Mouse (Mus musculus) cortical plate, adult 2 months (tissue): ENCODE results near the gene Lonp2.

Source experiments
- CTCF ChIP-seq: fragments of 200-500 bp; IDR thresholded peaks from 2 replicates; pipeline ENCODE4 v1.5.1; 2011; ENCODE audit warnings: mild to moderate bottlenecking, control low read depth, low read length; ENCODE audit not compliant: insufficient read depth; ENCODE audit errors: extremely low read depth
- POLR2A ChIP-seq: fragments of 200-500 bp; IDR thresholded peaks from 2 replicates; pipeline ENCODE4 v1.6.1; 2011; ENCODE audit warnings: mild to moderate bottlenecking, low read length, control low read depth; ENCODE audit not compliant: insufficient read depth; ENCODE audit errors: extremely low read depth

- TF ChIP-seq CTCF (no peak), POLR2A (no peak)
Observed at GRCm38 (mm10) chr8:86742605-86743345, 118.9 kb downstream of the Lonp2 start.
